Comparison of ENCODE assay signal across 19 mouse cellular contexts in genomic region chr10:96394210-96394609, GRCm38 (mm10).
DNase-seq lines count a peak whose midpoint lies in the region; ATAC-seq and TF ChIP-seq lines count a peak whose summit lies in the region.
"Had no signal": no experiment of that assay in that cellular context is flagged by ENCODE, and none has a peak within 500 bp of the region (broad histone marks: within the 10 kb centered on the region; RNA-seq: fewer than 3 reads in every experiment).

No protein-coding gene starts in this region.

- H3K9me3 ChIP-seq in midbrain, embryonic 11.5 days (ENCODE audit: control insufficient read depth, low read length) = no peaks in the 10 kb centered on the region
- no peaks in the 10 kb centered on the region for H3K9me3 ChIP-seq in midbrain, postnatal 0 days (ENCODE audit: low read length)

- peak; percentile 55 for DNase-seq in heart, adult 11 months
- no peak for DNase-seq in heart, postnatal 36 days
- peak; percentile 56 for DNase-seq in midbrain, embryonic 11.5 days (ENCODE audit: low spot score, missing footprints)
- no peak for DNase-seq in midbrain, postnatal 0 days (ENCODE audit: low spot score)
- DNase-seq: adrenal gland, adult 2 months; adrenal gland, adult 8-10 months; adrenal gland, postnatal 10 days; adrenal gland, postnatal 14 days; adrenal gland, postnatal 25 days; adrenal gland, postnatal 36 days; B cell, adult 2 months; cerebellum, adult 11 months; cerebellum, adult 11-12 months; cerebellum, adult 18-20 months had no signal

- H3K27me3 ChIP-seq in midbrain, embryonic 11.5 days (ENCODE audit: control insufficient read depth, insufficient read depth, low read length) = no peaks in the 10 kb centered on the region
- H3K27me3 ChIP-seq in midbrain, postnatal 0 days (ENCODE audit: insufficient read depth, low read length) = no peaks in the 10 kb centered on the region
- H3K27me3 ChIP-seq: CH12.LX, Patski had no signal

- ATAC-seq in midbrain, embryonic 11.5 days (ENCODE audit: low FRiP score) = no peak
- no peak for ATAC-seq in midbrain, postnatal 0 days (ENCODE audit: low FRiP score)
- ATAC-seq: activated CD4-positive, CD25-positive, alpha-beta regulatory T cell, adult 4 months; CD4-positive, CD25-positive, alpha-beta regulatory T cell, adult 4 months; Patski had no signal

- H3K27ac ChIP-seq in midbrain, embryonic 11.5 days (ENCODE audit: low read depth, low read length) = no peak overlapping the region
- H3K27ac ChIP-seq in midbrain, postnatal 0 days (ENCODE audit: low read depth, low read length) = no peak overlapping the region

- H3K9ac ChIP-seq in midbrain, embryonic 11.5 days (ENCODE audit: low read length) = no peak overlapping the region
- no peak overlapping the region for H3K9ac ChIP-seq in midbrain, postnatal 0 days (replicated peaks; ENCODE audit: low read length, poor library complexity, severe bottlenecking)

- TF ChIP-seq CTCF in midbrain, postnatal 0 days (IDR thresholded peaks at IDR 0.05) = no peak

- H3K4me1 ChIP-seq in midbrain, embryonic 11.5 days (ENCODE audit: control insufficient read depth, insufficient read depth, low read length) = no peaks in the 10 kb centered on the region
- H3K4me1 ChIP-seq in midbrain, postnatal 0 days (ENCODE audit: insufficient read depth, low read length) = no peaks in the 10 kb centered on the region

- 87% methylated on average over 3 of the region's 3 CpGs for WGBS in midbrain, embryonic 11.5 days
- 94% methylated on average over 3 of the region's 3 CpGs for WGBS in midbrain, postnatal 0 days

- no peak overlapping the region for H3K4me3 ChIP-seq in midbrain, embryonic 11.5 days (ENCODE audit: low read depth, low read length)
- no peak overlapping the region for H3K4me3 ChIP-seq in midbrain, postnatal 0 days (ENCODE audit: low read depth, low read length)

- H3K4me2 ChIP-seq in midbrain, embryonic 11.5 days = no peak overlapping the region
- H3K4me2 ChIP-seq in midbrain, postnatal 0 days (ENCODE audit: low read depth, low read length, poor library complexity, severe bottlenecking) = no peak overlapping the region

- intact Hi-C loops in heart, postnatal 36 days (cut with DNase I) = no loop called here

- no peaks in the 10 kb centered on the region for H3K36me3 ChIP-seq in midbrain, embryonic 11.5 days (ENCODE audit: control insufficient read depth, insufficient read depth, low read length)
- H3K36me3 ChIP-seq in midbrain, postnatal 0 days (ENCODE audit: insufficient read depth, low read length) = no peaks in the 10 kb centered on the region
- H3K36me3 ChIP-seq: G1E had no signal

Comparison
In these comparisons a context has a peak if more than half of its experiments do, and no peak if none do; other contexts are left out.
1. DNase-seq: peak in heart, adult 11 months (single experiment) and midbrain, embryonic 11.5 days (single experiment); none in heart, postnatal 36 days (0 of 2) and midbrain, postnatal 0 days (single experiment).